Mouse (Mus musculus): Measurements from ENCODE around the gene Eef1a1.
A peak's percentile ranks its signal among the peaks of the same experiment; 100 is the strongest.
"Not testable (repeated sequence)": the region's sequence is repeated elsewhere in the genome, so short reads cannot be mapped to it uniquely, and the experiment has no call there.

Eef1a1 gene

GRCm38 (mm10) chr9:78488890-78489420, at the start of gene Eef1a1:
Eef1a1 (minus strand) TSS chr9:78489151.
- DNase-seq (ENCODE audit: low read depth): peak; percentile 76

GRCm38 (mm10) chr9:78538421-78538820, 49.5 kb upstream of the Eef1a1 start:
- DNase-seq (ENCODE audit: low read depth): no peak

- no peak for DNase-seq (ENCODE audit: low read depth)
Measured at GRCm38 (mm10) chr9:78537154-78537873, 48.4 kb upstream of the Eef1a1 start.

GRCm38 (mm10) chr9:78534606-78535005, 45.7 kb upstream of the Eef1a1 start:
- no peak for DNase-seq (ENCODE audit: low read depth)

- peak; percentile 68 for DNase-seq (ENCODE audit: low read depth)
Measured at GRCm38 (mm10) chr9:78533296-78533935, 44.5 kb upstream of the Eef1a1 start.

- no peak for DNase-seq (ENCODE audit: low read depth)
Measured at GRCm38 (mm10) chr9:78532341-78532819, 43.4 kb upstream of the Eef1a1 start.

- no peak for DNase-seq (ENCODE audit: low read depth)
Measured at GRCm38 (mm10) chr9:78531816-78532215, 42.9 kb upstream of the Eef1a1 start.

GRCm38 (mm10) chr9:78527767-78528381, 38.9 kb upstream of the Eef1a1 start:
- peak; percentile 87 for DNase-seq (ENCODE audit: low read depth)

GRCm38 (mm10) chr9:78527301-78527761, 38.4 kb upstream of the Eef1a1 start:
- peak; percentile 86 for DNase-seq (ENCODE audit: low read depth)

GRCm38 (mm10) chr9:78526206-78526605, 37.3 kb upstream of the Eef1a1 start:
- DNase-seq (ENCODE audit: low read depth): no peak

GRCm38 (mm10) chr9:78525451-78526135, 36.6 kb upstream of the Eef1a1 start:
- DNase-seq (ENCODE audit: low read depth): no peak

- peak; percentile 78 for DNase-seq (ENCODE audit: low read depth)
Measured at GRCm38 (mm10) chr9:78521689-78522088, 32.7 kb upstream of the Eef1a1 start.

- DNase-seq (ENCODE audit: low read depth): peak; percentile 37
Measured at GRCm38 (mm10) chr9:78520780-78521601, 32.0 kb upstream of the Eef1a1 start.

- DNase-seq (ENCODE audit: low read depth): no peak
Measured at GRCm38 (mm10) chr9:78520127-78520779, 31.3 kb upstream of the Eef1a1 start.

- not testable (repeated sequence) for DNase-seq (ENCODE audit: low read depth)
Measured at GRCm38 (mm10) chr9:78517237-78517636, 28.3 kb upstream of the Eef1a1 start.

GRCm38 (mm10) chr9:78516125-78516524, 27.2 kb upstream of the Eef1a1 start:
- DNase-seq (ENCODE audit: low read depth): no peak

GRCm38 (mm10) chr9:78514681-78515080, 25.7 kb upstream of the Eef1a1 start:
- no peak for DNase-seq (ENCODE audit: low read depth)

- DNase-seq (ENCODE audit: low read depth): no peak
Measured at GRCm38 (mm10) chr9:78513776-78514500, 25.0 kb upstream of the Eef1a1 start.

GRCm38 (mm10) chr9:78511705-78512104, 22.8 kb upstream of the Eef1a1 start:
- DNase-seq (ENCODE audit: low read depth): no peak
